Mouse (Mus musculus) hindbrain, embryonic 15.5 days (tissue): ENCODE results near the gene Megf9. TPM values are rescaled to one million over a fixed set of nuclear protein-coding genes. Genes with fewer than 3 reads are reported as not detected.

Experiments
- ATAC-seq: fragments of 200-750 bp; cut with Nextera tagmentation; 2 replicates; pipeline ENCODE4 v1.8.0; 2017; ENCODE audit warnings: low read depth, moderate number of reproducible peaks, moderate TSS enrichment; ENCODE audit not compliant: low FRiP score
- H3K27ac ChIP-seq: fragments of 300-500 bp; sonication (generic); replicated peaks from 2 replicates; pipeline ENCODE4 v1.5.1; 2015; ENCODE audit warnings: mild to moderate bottlenecking, inconsistent platforms
- H3K27me3 ChIP-seq: fragments of 300-500 bp; sonication (generic); 2 replicates; pipeline ENCODE4 v1.6.1; 2015; ENCODE audit warnings: control low read depth, inconsistent platforms
- H3K36me3 ChIP-seq: fragments of 300-500 bp; sonication (generic); 2 replicates; pipeline ENCODE4 v1.6.1; 2015; ENCODE audit warnings: control low read depth, inconsistent platforms
- H3K4me1 ChIP-seq: fragments of 300-500 bp; sonication (generic); replicated peaks from 2 replicates; pipeline ENCODE4 v1.6.1; 2015; ENCODE audit warnings: control low read depth, inconsistent platforms
- H3K4me2 ChIP-seq: fragments of 300-500 bp; sonication (generic); 2 replicates; pipeline ENCODE4 v1.6.1; 2015; ENCODE audit warnings: moderate library complexity, mild to moderate bottlenecking, inconsistent platforms
- H3K4me3 ChIP-seq: fragments of 300-500 bp; sonication (generic); 2 replicates; pipeline ENCODE4 v1.5.1; 2015; ENCODE audit warnings: mild to moderate bottlenecking, inconsistent platforms
- H3K9ac ChIP-seq: fragments of 300-500 bp; sonication (generic); 2 replicates; pipeline ENCODE4 v1.6.1; 2015; ENCODE audit warnings: inconsistent platforms
- H3K9me3 ChIP-seq: fragments of 300-500 bp; sonication (generic); 2 replicates; pipeline ENCODE4 v1.6.1; 2016; ENCODE audit warnings: control low read depth, inconsistent platforms
- WGBS: fragments of 180-500 bp; shearing (Covaris S2); methylation state at CpG from one replicate; pipeline ENCODE4 v1.1.7; 2015; 5-methylcytosine and 5-hydroxymethylcytosine counted together
- polyA plus RNA-seq: library from polyadenylated mRNA; unstranded; fragments of >200 nt; fragmentation: Nextera tagmentation; extraction: Ambion mirVana; gene quantifications from 2 replicates; pipeline ENCODE4 v1.2.1, GENCODE M21; 2015

The Megf9 gene
- polyA plus RNA-seq, 1 experiment from 2014 or later, result 32.0 TPM

GRCm38 (mm10) chr4:70409456-70409855 lies 125.3 kb downstream of the Megf9 start:
- 21% methylated on average over 9 of the region's 9 CpGs for WGBS
- no peaks in the 10 kb centered on the region for H3K27me3 ChIP-seq
- H3K36me3 ChIP-seq, result no peaks in the 10 kb centered on the region
- no peak for ATAC-seq
- peak overlapping the region; percentile 99 for H3K4me3 ChIP-seq
- H3K9me3 ChIP-seq, result no peaks in the 10 kb centered on the region
- peak overlapping the region; percentile 93 for H3K9ac ChIP-seq
- peaks cover 36% of the 10 kb centered on the region for H3K4me1 ChIP-seq
- H3K4me2 ChIP-seq, result peak overlapping the region; percentile 76
- H3K27ac ChIP-seq, result no peak overlapping the region

DNA sequence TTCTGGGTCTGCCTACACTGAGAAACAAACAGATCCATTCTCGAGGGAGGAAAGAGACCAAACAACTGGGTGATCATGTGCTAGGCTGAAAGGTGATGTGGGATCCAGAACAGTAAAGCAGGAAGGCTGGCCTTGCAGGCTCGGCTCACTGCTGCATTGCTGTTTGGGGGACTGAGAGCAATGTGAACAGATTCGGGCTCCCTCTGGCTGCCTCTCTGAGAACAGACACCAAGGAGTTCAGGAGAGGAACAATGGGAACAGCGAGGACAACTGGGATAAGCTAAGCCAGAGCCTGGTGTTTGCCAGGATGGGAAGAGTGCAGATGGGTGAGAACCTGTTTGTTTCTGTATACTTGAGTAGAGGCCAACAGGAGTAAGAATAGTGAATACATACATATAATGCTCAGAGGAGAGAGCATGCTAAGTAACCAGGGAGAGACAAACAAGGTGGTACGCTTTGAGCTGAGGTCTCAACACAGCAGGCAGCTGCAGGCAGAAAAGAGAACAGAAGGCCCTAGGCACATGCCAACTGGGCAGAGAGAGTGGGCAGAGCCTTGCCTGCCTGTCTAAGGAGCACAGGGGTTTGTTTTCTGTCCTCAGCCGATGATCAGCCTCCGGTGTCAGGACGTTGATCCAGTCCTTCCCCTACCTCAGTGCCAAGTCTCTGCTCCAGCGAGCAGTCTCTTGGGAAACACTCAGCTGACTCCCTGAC lies 132.5 kb downstream of the Megf9 start:
- peak overlapping the region; percentile 64 for H3K27ac ChIP-seq
- ATAC-seq, result peak; percentile 86
- whole genome bisulfite sequencing, result 45% methylated on average over 9 of the region's 9 CpGs
- no peaks in the 10 kb centered on the region for H3K9me3 ChIP-seq
- H3K9ac ChIP-seq, result 0 out of 2 replicates have a peak overlapping the region, but pooled peaks have one; percentile 4
- H3K4me2 ChIP-seq, result no peak overlapping the region
- peaks cover 31% of the 10 kb centered on the region for H3K4me1 ChIP-seq
- no peaks in the 10 kb centered on the region; the same call in 1 of the 2 replicates for H3K36me3 ChIP-seq
- no peak overlapping the region for H3K4me3 ChIP-seq
- H3K27me3 ChIP-seq, result no peaks in the 10 kb centered on the region

- WGBS, result 83% methylated on average over 5 of the region's 5 CpGs
- Histone ChIP-seq H3K27me3 (no peaks in the 10 kb centered on the region), H3K9me3 (no peaks in the 10 kb centered on the region), H3K4me2 (no peak overlapping the region), H3K9ac (no peak overlapping the region), H3K27ac (peak overlapping the region; percentile 52), H3K4me3 (no peak overlapping the region), H3K36me3 (no peaks in the 10 kb centered on the region; the same call in 1 of the 2 replicates), H3K4me1 (peaks cover 26% of the 10 kb centered on the region)
- no peak for ATAC-seq
Measured at GRCm38 (mm10) chr4:70399476-70399875, 135.3 kb downstream of the Megf9 start.

GRCm38 (mm10) chr4:70399074-70399473 lies 135.7 kb downstream of the Megf9 start:
- no peak for ATAC-seq
- Histone ChIP-seq H3K36me3 (no peaks in the 10 kb centered on the region; the same call in 1 of the 2 replicates), H3K9me3 (no peaks in the 10 kb centered on the region), H3K9ac (no peak overlapping the region), H3K27me3 (no peaks in the 10 kb centered on the region), H3K27ac (peak overlapping the region; percentile 52), H3K4me3 (no peak overlapping the region), H3K4me2 (no peak overlapping the region), H3K4me1 (peaks cover 26% of the 10 kb centered on the region)
- 61% methylated on average over 2 of the region's 2 CpGs for WGBS

DNA sequence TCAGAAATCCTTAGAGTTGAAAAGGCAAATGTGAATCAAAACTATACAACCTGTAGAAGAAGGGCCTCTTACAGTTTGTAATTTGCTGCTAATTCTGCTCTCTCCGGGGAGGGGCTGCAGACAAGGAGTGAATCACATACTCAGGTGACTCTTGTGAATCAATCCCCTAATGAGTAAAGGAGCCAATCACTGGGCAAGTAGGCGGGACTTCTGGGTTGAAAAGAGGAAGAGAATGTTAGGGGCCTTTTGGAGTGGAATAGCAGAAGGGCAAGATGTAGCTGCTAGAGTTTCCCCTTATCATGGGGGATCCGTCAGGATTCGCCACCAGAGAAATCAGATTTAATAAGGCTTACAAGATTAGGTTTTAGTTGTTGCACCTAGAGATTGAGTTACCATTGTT lies 136.7 kb downstream of the Megf9 start:
- no peak overlapping the region for H3K9ac ChIP-seq
- H3K4me3 ChIP-seq, result no peak overlapping the region
- H3K36me3 ChIP-seq, result no peaks in the 10 kb centered on the region; the same call in 1 of the 2 replicates
- 0 out of 2 replicates have a peak overlapping the region, but pooled peaks have one; percentile 46 for H3K27ac ChIP-seq
- H3K4me1 ChIP-seq, result peaks cover 26% of the 10 kb centered on the region
- 86% methylated on average over 4 of the region's 4 CpGs for WGBS
- ATAC-seq, result no peak
- no peaks in the 10 kb centered on the region for H3K27me3 ChIP-seq
- H3K4me2 ChIP-seq, result no peak overlapping the region
- H3K9me3 ChIP-seq, result no peaks in the 10 kb centered on the region

- Histone ChIP-seq H3K4me1 (peaks cover 21% of the 10 kb centered on the region), H3K27me3 (no peaks in the 10 kb centered on the region), H3K9ac (no peak overlapping the region), H3K4me2 (no peak overlapping the region), H3K27ac (no peak overlapping the region), H3K4me3 (no peak overlapping the region), H3K9me3 (no peaks in the 10 kb centered on the region), H3K36me3 (no peaks in the 10 kb centered on the region; the same call in 1 of the 2 replicates)
- no peak for ATAC-seq
- 89% methylated on average over 5 of the region's 5 CpGs for WGBS
Measured at GRCm38 (mm10) chr4:70396701-70397100, 138.1 kb downstream of the Megf9 start.

- WGBS, result 88% methylated on average over 2 of the region's 2 CpGs
- no peak for ATAC-seq
- H3K27me3 ChIP-seq, result no peaks in the 10 kb centered on the region
Measured at GRCm38 (mm10) chr4:70394736-70395135, 140.1 kb downstream of the Megf9 start.

DNA sequence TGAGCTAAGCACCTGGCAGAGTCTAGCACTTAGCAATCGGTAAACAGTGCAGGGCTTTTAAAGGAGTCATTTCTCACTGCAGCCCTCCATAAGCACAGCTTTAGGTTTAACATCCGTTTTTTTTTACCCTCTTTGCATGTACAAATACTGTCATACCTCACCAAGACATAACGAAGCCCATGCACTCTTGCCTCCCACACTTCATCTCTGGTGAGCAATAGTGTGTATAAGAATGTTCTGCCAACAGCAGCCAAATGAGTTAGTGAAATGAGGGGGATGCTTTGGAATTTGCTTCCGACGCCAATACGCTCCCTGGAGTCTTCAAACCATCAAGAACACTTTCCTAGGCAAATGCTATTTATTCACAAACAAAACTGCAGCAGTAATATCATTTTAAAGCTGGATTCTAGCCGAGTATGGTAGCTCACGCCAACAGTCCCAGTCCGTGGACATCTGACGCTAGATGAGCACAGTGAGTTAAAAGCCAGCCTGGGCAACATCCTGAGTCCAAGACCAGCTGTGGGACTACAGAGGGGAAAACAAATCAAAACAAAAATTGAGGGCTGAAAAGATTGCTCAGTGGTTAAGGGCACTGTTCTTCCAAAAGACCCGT lies 142.9 kb downstream of the Megf9 start:
- no peaks in the 10 kb centered on the region for H3K9me3 ChIP-seq
- no peak for ATAC-seq
- peaks cover 7% of the 10 kb centered on the region; the same call in 1 of the 2 replicates for H3K4me1 ChIP-seq
- H3K4me2 ChIP-seq, result no peak overlapping the region
- H3K36me3 ChIP-seq, result no peaks in the 10 kb centered on the region
- no peak overlapping the region for H3K4me3 ChIP-seq
- no peak overlapping the region for H3K27ac ChIP-seq
- no peak overlapping the region for H3K9ac ChIP-seq
- H3K27me3 ChIP-seq, result no peaks in the 10 kb centered on the region
- WGBS, result 73% methylated on average over 11 of the region's 11 CpGs

More at GRCm38 (mm10) chr4:70394736-70395135, 140.1 kb downstream of the Megf9 start:
- Histone ChIP-seq H3K9ac (no peak overlapping the region), H3K4me2 (no peak overlapping the region), H3K4me3 (no peak overlapping the region), H3K36me3 (no peaks in the 10 kb centered on the region), H3K9me3 (no peaks in the 10 kb centered on the region), H3K4me1 (peaks cover 20% of the 10 kb centered on the region), H3K27ac (no peak overlapping the region)

GRCm38 (mm10) chr4:70391073-70391472 lies 143.7 kb downstream of the Megf9 start:
- H3K4me1 ChIP-seq, result peaks cover 7% of the 10 kb centered on the region; the same call in 1 of the 2 replicates
- no peak for ATAC-seq
- no peak overlapping the region for H3K4me3 ChIP-seq
- no peak overlapping the region for H3K4me2 ChIP-seq
- H3K36me3 ChIP-seq, result no peaks in the 10 kb centered on the region
- H3K27ac ChIP-seq, result 0 out of 2 replicates have a peak overlapping the region, but pooled peaks have one; percentile 37
- no peaks in the 10 kb centered on the region for H3K9me3 ChIP-seq
- no peak overlapping the region for H3K9ac ChIP-seq
- no peaks in the 10 kb centered on the region for H3K27me3 ChIP-seq
- WGBS, result 86% methylated on average over 9 of the region's 9 CpGs

- Histone ChIP-seq H3K27ac (no peak overlapping the region), H3K36me3 (no peaks in the 10 kb centered on the region), H3K4me2 (no peak overlapping the region), H3K27me3 (no peaks in the 10 kb centered on the region), H3K4me1 (no peaks in the 10 kb centered on the region), H3K9ac (no peak overlapping the region), H3K4me3 (no peak overlapping the region), H3K9me3 (no peaks in the 10 kb centered on the region)
- no peak for ATAC-seq
- 89% methylated on average over 5 of the region's 5 CpGs for WGBS
Measured at GRCm38 (mm10) chr4:70386206-70386605, 148.6 kb downstream of the Megf9 start.

DNA sequence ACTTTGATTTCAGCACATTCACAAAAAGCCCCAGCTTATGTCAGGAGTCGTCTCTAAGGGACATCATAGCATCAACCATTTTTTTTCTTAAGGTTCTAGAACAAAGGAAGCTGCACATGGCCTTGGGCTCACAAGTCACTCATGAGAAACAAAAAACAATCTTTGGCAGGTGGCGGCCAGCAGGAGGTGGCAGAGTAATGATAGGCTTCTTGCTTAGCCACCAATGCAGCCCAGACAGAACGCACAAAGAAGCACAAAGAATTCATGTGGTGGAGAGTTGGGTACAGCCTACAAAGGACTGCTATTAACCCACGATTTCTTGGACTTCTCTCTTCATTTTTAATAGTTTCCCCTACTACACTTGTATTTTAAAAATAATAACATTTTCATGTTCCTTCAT lies 157.4 kb downstream of the Megf9 start:
- Histone ChIP-seq H3K9me3 (no peaks in the 10 kb centered on the region), H3K9ac (no peak overlapping the region), H3K27me3 (no peaks in the 10 kb centered on the region), H3K4me3 (no peak overlapping the region), H3K27ac (no peak overlapping the region), H3K4me2 (no peak overlapping the region), H3K36me3 (no peaks in the 10 kb centered on the region), H3K4me1 (no peaks in the 10 kb centered on the region)
- no peak for ATAC-seq
- WGBS, result 61% methylated on average over 4 of the region's 4 CpGs
